Mouse (Mus musculus): ENCODE results near the gene Adipor2. TPM values are rescaled to one million over a fixed set of nuclear protein-coding genes. Genes with fewer than 3 reads are reported as not detected.

The Adipor2 gene
- polyA plus RNA-seq, 1 experiment, result 21.4 TPM

DNA sequence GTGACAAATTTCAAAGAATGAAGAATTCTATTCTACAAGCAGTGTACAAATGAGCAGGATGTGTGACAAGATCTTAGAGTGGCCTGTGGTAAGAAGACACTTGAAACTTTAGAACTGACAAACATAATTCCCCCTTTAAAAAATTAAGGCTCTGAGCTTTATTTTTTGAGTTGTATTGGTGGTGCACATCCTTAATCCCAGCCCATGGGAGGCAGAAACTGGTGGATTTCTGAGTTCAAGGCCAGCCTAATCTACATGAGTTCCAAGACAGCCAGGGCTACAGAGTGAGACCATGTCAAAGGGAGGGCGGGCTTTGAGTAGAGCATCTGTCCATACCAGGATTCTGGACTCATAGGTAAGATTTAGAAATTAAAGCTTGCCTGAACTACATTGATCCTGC, 30.7 kb downstream of the Adipor2 start:
- Histone ChIP-seq H3K4me3 (ENCODE audit: extremely low read depth, insufficient read depth, insufficient read length) (no peak overlapping the region; the same call in 1 of the 2 replicates), H3K27ac (ENCODE audit: insufficient read depth, low read length) (no peak overlapping the region), H3K4me1 (ENCODE audit: control insufficient read depth, insufficient read depth, insufficient read length) (peaks cover 3% of the 10 kb centered on the region; the same call in 1 of the 2 replicates), H3K27me3 (ENCODE audit: control insufficient read depth, insufficient read depth, low read length) (no peaks in the 10 kb centered on the region), H3K36me3 (ENCODE audit: control insufficient read depth, insufficient read depth, low read length) (no peaks in the 10 kb centered on the region)
- no peak for DNase-seq (ENCODE audit: low read depth in 1 of 2, low spot score in 2 of 2)
- no peak for TF ChIP-seq POLR2A (IDR thresholded peaks at IDR 0.05; ENCODE audit: low read depth, low read length)
- no peak for TF ChIP-seq CTCF (IDR thresholded peaks at IDR 0.05; ENCODE audit: extremely low read depth, insufficient read depth, insufficient read length, insufficient replicate concordance)
- WGBS, result 64% methylated on average over 1 of the region's 1 CpGs

DNA sequence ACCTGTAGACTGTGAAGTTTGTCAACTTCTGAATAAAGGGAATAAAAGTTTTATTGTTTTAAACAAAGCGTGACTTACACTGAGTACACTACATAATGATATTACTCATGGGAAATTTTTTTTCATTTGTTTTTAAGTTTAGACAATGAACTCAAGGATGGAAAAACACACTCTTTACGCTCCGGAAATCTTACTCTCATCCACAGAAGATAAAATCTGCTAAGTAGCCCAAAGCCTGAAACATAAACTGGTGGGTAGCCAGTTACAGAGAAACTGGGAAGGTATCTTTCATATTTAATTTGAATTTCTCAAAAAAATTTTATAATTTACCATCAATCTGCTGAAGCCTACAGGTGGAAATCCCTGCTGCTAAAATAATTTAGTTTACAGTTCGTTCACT, 31.1 kb downstream of the Adipor2 start:
- 73% methylated on average over 4 of the region's 4 CpGs for WGBS
- H3K36me3 ChIP-seq (ENCODE audit: control insufficient read depth, insufficient read depth, low read length), result no peaks in the 10 kb centered on the region
- no peak overlapping the region for H3K4me3 ChIP-seq (ENCODE audit: extremely low read depth, insufficient read depth, insufficient read length)
- H3K27ac ChIP-seq (ENCODE audit: insufficient read depth, low read length), result no peak overlapping the region
- peaks cover 3% of the 10 kb centered on the region; the same call in 1 of the 2 replicates for H3K4me1 ChIP-seq (ENCODE audit: control insufficient read depth, insufficient read depth, insufficient read length)
- DNase-seq (ENCODE audit: low read depth in 1 of 2, low spot score in 2 of 2), result no peak
- TF ChIP-seq CTCF (IDR thresholded peaks at IDR 0.05; ENCODE audit: extremely low read depth, insufficient read depth, insufficient read length, insufficient replicate concordance), result no peak
- no peak for TF ChIP-seq POLR2A (IDR thresholded peaks at IDR 0.05; ENCODE audit: low read depth, low read length)
- H3K27me3 ChIP-seq (ENCODE audit: control insufficient read depth, insufficient read depth, low read length), result no peaks in the 10 kb centered on the region

DNA sequence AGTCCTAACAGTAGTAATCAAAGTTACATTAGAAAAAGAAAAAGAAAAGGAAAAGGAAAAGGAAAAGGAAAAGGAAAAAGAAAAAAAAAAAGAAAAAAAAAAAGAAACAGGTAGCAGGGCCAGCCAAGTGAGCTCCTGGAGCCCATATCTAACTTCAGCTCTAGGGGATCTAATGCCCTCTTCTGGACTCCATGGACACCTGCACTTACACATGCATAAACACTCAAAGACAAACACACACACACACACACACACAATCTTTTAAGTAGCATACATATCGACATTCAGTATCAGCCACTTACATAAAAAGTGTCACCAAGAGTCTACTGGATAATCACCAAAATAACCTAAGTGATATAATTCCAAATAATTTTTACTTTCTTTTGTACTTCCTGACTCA, 31.8 kb downstream of the Adipor2 start:
- WGBS, result 92% methylated on average over 1 of the region's 1 CpGs
- Histone ChIP-seq H3K27me3 (ENCODE audit: control insufficient read depth, insufficient read depth, low read length) (no peaks in the 10 kb centered on the region), H3K4me3 (ENCODE audit: extremely low read depth, insufficient read depth, insufficient read length) (no peak overlapping the region), H3K27ac (ENCODE audit: insufficient read depth, low read length) (no peak overlapping the region), H3K4me1 (ENCODE audit: control insufficient read depth, insufficient read depth, insufficient read length) (peaks cover 3% of the 10 kb centered on the region; the same call in 1 of the 2 replicates), H3K36me3 (ENCODE audit: control insufficient read depth, insufficient read depth, low read length) (no peaks in the 10 kb centered on the region)
- DNase-seq (ENCODE audit: low read depth in 1 of 2, low spot score in 2 of 2), result no peak
- TF ChIP-seq CTCF (IDR thresholded peaks at IDR 0.05; ENCODE audit: extremely low read depth, insufficient read depth, insufficient read length, insufficient replicate concordance) (no peak), POLR2A (IDR thresholded peaks at IDR 0.05; ENCODE audit: low read depth, low read length) (no peak)

DNA sequence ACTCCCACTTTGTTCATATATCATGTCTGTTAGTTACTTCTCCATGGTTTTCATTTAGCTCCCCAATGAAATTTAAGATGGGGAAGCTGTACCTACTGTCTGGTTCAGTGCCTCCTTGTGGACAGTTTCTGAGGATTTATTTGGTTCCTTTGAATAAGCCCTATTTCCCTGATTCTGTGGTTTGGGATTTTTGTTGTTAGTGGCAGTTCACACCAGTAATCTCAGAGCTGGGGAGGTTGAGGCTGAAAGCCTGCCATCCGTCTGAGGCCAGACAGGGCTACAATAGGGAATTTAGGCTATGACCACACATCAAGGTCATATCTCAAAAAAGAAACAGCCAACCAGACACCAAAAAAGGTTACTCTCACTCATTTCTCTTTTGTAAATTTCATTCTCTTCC, 38.9 kb downstream of the Adipor2 start:
- 83% methylated on average over 1 of the region's 1 CpGs for WGBS
- DNase-seq (ENCODE audit: low read depth in 1 of 2, low spot score in 2 of 2), result no peak
- TF ChIP-seq POLR2A (IDR thresholded peaks at IDR 0.05; ENCODE audit: low read depth, low read length), result no peak
- TF ChIP-seq CTCF (IDR thresholded peaks at IDR 0.05; ENCODE audit: extremely low read depth, insufficient read depth, insufficient read length, insufficient replicate concordance), result no peak
- Histone ChIP-seq H3K27me3 (ENCODE audit: control insufficient read depth, insufficient read depth, low read length) (no peaks in the 10 kb centered on the region), H3K27ac (ENCODE audit: insufficient read depth, low read length) (no peak overlapping the region), H3K4me1 (ENCODE audit: control insufficient read depth, insufficient read depth, insufficient read length) (peaks cover 5% of the 10 kb centered on the region; the same call in 1 of the 2 replicates), H3K4me3 (ENCODE audit: extremely low read depth, insufficient read depth, insufficient read length) (no peak overlapping the region), H3K36me3 (ENCODE audit: control insufficient read depth, insufficient read depth, low read length) (no peaks in the 10 kb centered on the region)

DNA sequence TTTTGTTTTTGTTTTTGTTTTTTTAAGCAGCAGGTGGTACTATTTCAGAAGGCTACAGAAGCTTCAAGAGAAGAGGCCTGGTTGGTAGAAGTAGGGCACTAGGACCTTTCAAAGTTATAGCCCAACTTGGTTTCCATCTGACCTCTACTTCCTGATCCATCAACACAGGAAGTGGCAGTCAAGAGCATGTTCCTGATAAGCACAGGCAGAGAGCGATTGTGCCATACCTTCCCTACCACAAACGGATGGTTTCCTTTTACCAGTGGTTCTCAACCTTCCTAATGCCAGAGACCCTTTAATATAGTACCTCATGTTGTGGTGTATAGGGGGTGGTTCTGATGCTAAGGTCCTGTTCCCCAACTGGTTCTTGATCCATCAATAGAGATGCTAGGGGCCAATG, 39.9 kb downstream of the Adipor2 start:
- DNase-seq (ENCODE audit: low read depth in 1 of 2, low spot score in 2 of 2), result no peak
- Histone ChIP-seq H3K27ac (ENCODE audit: insufficient read depth, low read length) (no peak overlapping the region), H3K27me3 (ENCODE audit: control insufficient read depth, insufficient read depth, low read length) (no peaks in the 10 kb centered on the region), H3K36me3 (ENCODE audit: control insufficient read depth, insufficient read depth, low read length) (no peaks in the 10 kb centered on the region), H3K4me1 (ENCODE audit: control insufficient read depth, insufficient read depth, insufficient read length) (peaks cover 5% of the 10 kb centered on the region; the same call in 1 of the 2 replicates), H3K4me3 (ENCODE audit: extremely low read depth, insufficient read depth, insufficient read length) (no peak overlapping the region)
- TF ChIP-seq CTCF (IDR thresholded peaks at IDR 0.05; ENCODE audit: extremely low read depth, insufficient read depth, insufficient read length, insufficient replicate concordance) (no peak), POLR2A (IDR thresholded peaks at IDR 0.05; ENCODE audit: low read depth, low read length) (no peak)
- WGBS, result 9% methylated on average over 2 of the region's 2 CpGs

DNA sequence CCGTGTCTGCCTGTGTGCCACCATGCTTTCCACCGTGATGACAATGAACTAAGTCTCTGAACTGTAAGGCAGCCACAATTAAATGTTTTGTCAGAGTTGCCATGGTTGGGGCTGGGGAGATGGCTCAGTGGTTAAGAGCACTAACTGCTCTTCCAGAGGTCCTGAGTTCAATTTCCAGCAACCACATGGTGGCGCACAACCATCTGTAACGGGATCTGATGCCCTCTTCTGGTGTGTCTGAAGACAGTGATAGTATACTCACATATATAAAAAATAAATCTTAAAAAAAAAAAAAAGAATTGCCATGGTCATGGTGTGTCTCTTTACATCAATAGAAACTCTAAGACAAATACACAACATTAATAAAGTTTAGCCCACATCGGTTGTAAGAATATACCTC, 42.5 kb downstream of the Adipor2 start:
- Histone ChIP-seq H3K4me3 (ENCODE audit: extremely low read depth, insufficient read depth, insufficient read length) (no peak overlapping the region), H3K27ac (ENCODE audit: insufficient read depth, low read length) (no peak overlapping the region), H3K27me3 (ENCODE audit: control insufficient read depth, insufficient read depth, low read length) (no peaks in the 10 kb centered on the region), H3K4me1 (ENCODE audit: control insufficient read depth, insufficient read depth, insufficient read length) (peaks cover 5% of the 10 kb centered on the region; the same call in 1 of the 2 replicates), H3K36me3 (ENCODE audit: control insufficient read depth, insufficient read depth, low read length) (peaks cover 1% of the 10 kb centered on the region; the same call in 1 of the 2 replicates)
- WGBS, result 63% methylated on average over 5 of the region's 5 CpGs
- TF ChIP-seq CTCF (IDR thresholded peaks at IDR 0.05; ENCODE audit: extremely low read depth, insufficient read depth, insufficient read length, insufficient replicate concordance) (no peak), POLR2A (IDR thresholded peaks at IDR 0.05; ENCODE audit: low read depth, low read length) (no peak)
- DNase-seq (ENCODE audit: low read depth in 1 of 2, low spot score in 2 of 2), result no peak

DNA sequence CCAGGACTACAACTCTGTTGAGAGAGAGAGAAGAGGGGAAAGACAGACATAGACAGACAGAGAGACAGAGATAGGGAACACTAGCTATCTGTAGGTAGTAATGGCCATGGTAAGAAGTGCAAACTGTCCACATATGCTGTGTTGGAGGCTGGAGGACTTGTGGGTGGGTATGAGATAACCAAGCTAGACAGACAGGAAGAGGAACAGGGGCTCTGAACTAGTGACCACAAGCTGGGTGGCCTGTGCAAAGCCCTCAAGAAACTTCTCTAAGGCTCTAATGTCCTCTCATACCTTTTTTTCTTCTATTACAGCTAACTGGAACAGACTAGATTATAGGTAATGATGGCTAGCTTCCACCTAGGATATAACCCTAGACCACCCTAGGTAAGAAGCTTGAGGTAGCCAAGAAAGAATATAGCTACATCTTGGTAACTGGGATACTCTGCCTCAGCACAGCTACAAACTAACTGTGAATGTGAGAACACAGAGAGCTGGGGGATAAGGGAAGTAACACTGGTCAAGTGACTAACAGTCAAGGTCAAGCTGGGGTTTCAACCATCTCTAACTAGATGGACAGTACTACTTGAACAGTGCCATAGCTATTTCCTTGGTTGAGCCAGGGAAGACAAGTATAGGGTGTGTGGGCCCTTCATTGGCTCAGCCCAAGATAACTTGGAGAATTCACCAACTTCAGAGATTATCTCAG, 44.4 kb downstream of the Adipor2 start:
- no peak for DNase-seq (ENCODE audit: low read depth in 1 of 2, low spot score in 2 of 2)
- H3K27me3 ChIP-seq (ENCODE audit: control insufficient read depth, insufficient read depth, low read length), result no peaks in the 10 kb centered on the region
- H3K36me3 ChIP-seq (ENCODE audit: control insufficient read depth, insufficient read depth, low read length), result peaks cover 9% of the 10 kb centered on the region; the same call in 1 of the 2 replicates
- no peak for TF ChIP-seq CTCF (IDR thresholded peaks at IDR 0.05; ENCODE audit: extremely low read depth, insufficient read depth, insufficient read length, insufficient replicate concordance)
- no peak for TF ChIP-seq POLR2A (IDR thresholded peaks at IDR 0.05; ENCODE audit: low read depth, low read length)
- H3K4me3 ChIP-seq (ENCODE audit: extremely low read depth, insufficient read depth, insufficient read length), result no peak overlapping the region
- no peak overlapping the region for H3K27ac ChIP-seq (ENCODE audit: insufficient read depth, low read length)
- H3K4me1 ChIP-seq (ENCODE audit: control insufficient read depth, insufficient read depth, insufficient read length), result peaks cover 5% of the 10 kb centered on the region; the same call in 1 of the 2 replicates

Data from spleen, adult 2 months (tissue).